Mouse (Mus musculus) G1E (cell line): ENCODE results near the gene Gm45062. TPM values are rescaled to one million over a fixed set of nuclear protein-coding genes. Genes with fewer than 3 reads are reported as not detected.

Experiments used
- ATAC-seq: 2 replicates; pipeline ENCODE4 v1.8.0; 2016; ENCODE audit warnings: mild to moderate bottlenecking; ENCODE audit not compliant: insufficient number of reproducible peaks, poor library complexity, low FRiP score, severe bottlenecking; ENCODE audit errors: extremely low read depth
- DNase-seq: peaks from one replicate; pipeline ENCODE4 v3.0.0; 2012; ENCODE audit warnings: low spot score
- H3K27me3 ChIP-seq: 2 replicates; pipeline ENCODE4 v1.6.1; 2012; ENCODE audit warnings: mild to moderate bottlenecking, low read length, inconsistent platforms; ENCODE audit not compliant: insufficient read depth
- H3K36me3 ChIP-seq: replicated peaks from 2 replicates; pipeline ENCODE3; 2012; ENCODE audit warnings: mild to moderate bottlenecking, inconsistent platforms
- H3K4me1 ChIP-seq: 2 replicates; pipeline ENCODE4 v1.6.1; 2012; ENCODE audit warnings: low read depth, low read length, inconsistent platforms, mixed read lengths; ENCODE audit not compliant: insufficient read depth
- H3K4me3 ChIP-seq: 2 replicates; pipeline ENCODE4 v1.5.1; 2012; ENCODE audit warnings: low read depth, mild to moderate bottlenecking, inconsistent platforms, low read length, moderate library complexity, mixed read lengths
- H3K9me3 ChIP-seq: replicated peaks from 2 replicates; pipeline ENCODE4 v1.6.1; 2012; ENCODE audit warnings: inconsistent platforms
- CTCF ChIP-seq: IDR thresholded peaks from 2 replicates; pipeline ENCODE4 v1.5.1; 2012; ENCODE audit warnings: low read depth, low read length, inconsistent platforms, mixed read lengths
- GATA1 ChIP-seq: IDR thresholded peaks from 2 replicates; pipeline ENCODE4 v1.6.1; 2012; ENCODE audit warnings: borderline replicate concordance, low read length, inconsistent platforms, mixed read lengths
- GATA2 ChIP-seq: IDR thresholded peaks from 2 replicates; pipeline ENCODE4 v1.6.1; 2012; ENCODE audit warnings: low read depth, low read length, inconsistent platforms, borderline replicate concordance
- POLR2AphosphoS5 ChIP-seq: IDR thresholded peaks from 2 replicates; pipeline ENCODE4 v1.6.1; 2012; ENCODE audit warnings: low read depth, low read length, inconsistent platforms; ENCODE audit not compliant: insufficient replicate concordance
- TAL1 ChIP-seq: conservative IDR thresholded peaks from 2 replicates; pipeline ENCODE4 v1.6.1; 2012; ENCODE audit warnings: low read depth, low read length, inconsistent platforms, mixed read lengths
- polyA plus RNA-seq: library from polyadenylated mRNA; stranded (reverse); fragments of >175 nt; gene quantifications from 2 replicates; pipeline ENCODE4 v1.2.3, GENCODE M21; 2012
- total RNA-seq, 2 experiments: library from RNA; stranded (forward) in 1 of 2; stranded (reverse) in 1 of 2; fragments of 200-1000 nt in 1 of 2; fragments of >200 nt in 1 of 2; fragmentation: Nextera tagmentation in 1 of 2; gene quantifications; 2 replicates each; pipeline ENCODE4 v1.2.3; 2014 to 2017

Gm45062 gene
- total RNA-seq (2014; fragmentation: Nextera tagmentation) = 88.3 and 98.3 TPM in 2 replicates
- 41.5 and 57.6 TPM in 2 replicates for total RNA-seq (2017)
- not detected in 2 replicates for polyA plus RNA-seq

DNA sequence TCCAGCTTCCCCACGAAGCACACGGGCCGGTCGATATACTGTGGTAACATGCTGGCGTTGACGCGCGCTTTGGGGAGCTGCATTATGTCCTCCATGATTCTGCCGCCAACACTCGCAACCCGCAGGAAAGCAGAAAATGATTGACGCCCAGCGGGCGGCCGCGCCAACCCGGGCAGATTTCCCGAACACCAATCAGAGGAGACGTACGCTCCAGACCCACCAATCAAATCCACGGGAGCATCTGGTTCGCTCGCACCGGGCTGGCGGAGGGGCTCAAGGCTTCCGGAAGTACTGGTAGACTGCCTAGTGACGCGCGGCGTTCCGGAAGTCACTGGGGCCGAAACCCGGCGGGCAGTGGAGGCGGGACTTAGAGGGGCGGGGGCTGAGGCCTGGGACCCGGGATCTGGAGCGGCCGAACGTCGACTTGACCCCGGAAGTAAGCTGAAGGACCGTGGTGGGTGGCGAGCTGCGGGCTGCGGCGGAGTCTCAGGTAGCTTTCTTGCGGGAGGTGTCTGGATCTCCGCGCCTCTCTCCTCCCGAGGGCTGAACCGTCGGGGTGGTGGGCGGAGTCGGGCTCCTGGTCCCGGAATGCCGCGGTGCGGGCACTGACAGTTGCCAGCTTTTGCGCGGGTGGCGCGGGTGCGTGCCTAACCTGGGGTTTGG lies at the start of gene Gm45062, which contains the start of the genes Rpa3 and Umad1:
Gene Gm45062, plus strand, starts transcription at position 447 of the 663 bp plus-strand sequence.
Gene Rpa3, minus strand, starts transcription at position 170 of the 663 bp plus-strand sequence.
Gene Umad1, plus strand, starts transcription at position 285 of the 663 bp plus-strand sequence.
- H3K36me3 ChIP-seq = peaks cover 15% of the 10 kb centered on the region
- peak; percentile 99 for DNase-seq
- ATAC-seq = peak; percentile 100
- H3K27me3 ChIP-seq = no peaks in the 10 kb centered on the region
- peak within 1 kb of the TSS; percentile 97 for H3K4me3 ChIP-seq
- H3K9me3 ChIP-seq = no peaks in the 10 kb centered on the region
- TF ChIP-seq GATA1 = no peak
- H3K4me1 ChIP-seq = peaks cover 6% of the 10 kb centered on the region

- no peaks in the 10 kb centered on the region for H3K4me1 ChIP-seq
- H3K36me3 ChIP-seq = peaks cover 16% of the 10 kb centered on the region
- no peaks in the 10 kb centered on the region for H3K27me3 ChIP-seq
- no peak for ATAC-seq
- H3K9me3 ChIP-seq = peaks cover 5% of the 10 kb centered on the region; the same call in 1 of the 2 replicates
- no peak for DNase-seq
- TF ChIP-seq GATA2 = no peak
- TF ChIP-seq CTCF = no peak
- no peak for TF ChIP-seq TAL1
- no peak for TF ChIP-seq POLR2AphosphoS5
- TF ChIP-seq GATA1 = no peak
- peak overlapping the region; percentile 81 for H3K4me3 ChIP-seq
Observed at GRCm38 (mm10) chr6:8209866-8210186, 49.4 kb upstream of the Gm45062 start.

DNA sequence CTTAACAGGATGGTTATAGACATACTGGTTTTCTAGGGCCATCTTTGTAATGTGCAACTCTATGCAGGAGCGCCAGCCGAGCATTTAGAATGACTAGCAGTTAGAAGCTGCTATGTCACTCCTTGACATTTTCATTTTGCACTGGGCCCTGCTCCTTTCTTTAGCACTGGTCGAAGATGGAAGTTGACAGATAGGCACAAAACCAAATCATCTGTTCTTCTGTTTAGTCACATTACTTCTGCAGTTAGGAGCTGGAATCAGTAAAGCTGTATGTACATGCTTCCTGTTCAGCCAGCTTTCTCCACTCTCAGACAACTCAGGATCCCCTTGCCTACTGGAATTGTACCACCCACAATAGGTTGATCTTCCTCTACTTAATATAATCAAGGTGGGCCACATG lies 48.6 kb upstream of the Gm45062 start:
- peaks cover 5% of the 10 kb centered on the region; the same call in 1 of the 2 replicates for H3K9me3 ChIP-seq
- ATAC-seq (no peak), DNase-seq (no peak)
- no peak overlapping the region; the same call in 1 of the 2 replicates for H3K4me3 ChIP-seq
- TF ChIP-seq GATA2 (no peak), GATA1 (no peak), POLR2AphosphoS5 (no peak), TAL1 (no peak), CTCF (no peak)
- peaks cover 24% of the 10 kb centered on the region for H3K36me3 ChIP-seq
- no peaks in the 10 kb centered on the region for H3K4me1 ChIP-seq
- no peaks in the 10 kb centered on the region for H3K27me3 ChIP-seq

DNA sequence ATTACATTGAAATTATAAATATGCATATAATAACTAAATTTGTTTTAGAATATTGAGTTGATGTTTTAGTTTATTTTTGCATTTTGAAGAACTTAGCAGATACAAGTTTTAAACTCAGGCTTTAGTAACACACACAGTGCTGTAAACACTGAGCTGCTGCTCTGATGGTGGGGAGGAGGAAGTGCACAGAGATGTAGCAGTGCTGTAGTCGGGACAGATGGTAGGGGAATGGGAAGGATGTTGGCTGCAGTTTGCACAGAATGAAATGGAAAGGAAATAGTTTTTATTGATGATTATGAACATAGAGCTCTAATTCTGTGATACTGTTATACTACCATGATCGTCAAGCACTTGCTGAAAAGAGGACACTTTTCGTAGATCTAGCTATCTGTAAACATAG lies 32.2 kb upstream of the Gm45062 start:
- ATAC-seq (no peak), DNase-seq (no peak)
- TF ChIP-seq POLR2AphosphoS5 = no peak
- peaks cover 45% of the 10 kb centered on the region for H3K36me3 ChIP-seq
- H3K4me1 ChIP-seq = no peaks in the 10 kb centered on the region
- H3K9me3 ChIP-seq = no peaks in the 10 kb centered on the region
- no peak overlapping the region for H3K4me3 ChIP-seq
- H3K27me3 ChIP-seq = no peaks in the 10 kb centered on the region

GRCm38 (mm10) chr6:8228596-8228995 lies 30.7 kb upstream of the Gm45062 start:
- ATAC-seq = no peak
- TF ChIP-seq GATA1 = no peak
- H3K4me1 ChIP-seq = no peaks in the 10 kb centered on the region
- H3K9me3 ChIP-seq = no peaks in the 10 kb centered on the region
- DNase-seq = no peak
- peaks cover 52% of the 10 kb centered on the region for H3K36me3 ChIP-seq
- no peak overlapping the region for H3K4me3 ChIP-seq
- no peaks in the 10 kb centered on the region for H3K27me3 ChIP-seq

DNA sequence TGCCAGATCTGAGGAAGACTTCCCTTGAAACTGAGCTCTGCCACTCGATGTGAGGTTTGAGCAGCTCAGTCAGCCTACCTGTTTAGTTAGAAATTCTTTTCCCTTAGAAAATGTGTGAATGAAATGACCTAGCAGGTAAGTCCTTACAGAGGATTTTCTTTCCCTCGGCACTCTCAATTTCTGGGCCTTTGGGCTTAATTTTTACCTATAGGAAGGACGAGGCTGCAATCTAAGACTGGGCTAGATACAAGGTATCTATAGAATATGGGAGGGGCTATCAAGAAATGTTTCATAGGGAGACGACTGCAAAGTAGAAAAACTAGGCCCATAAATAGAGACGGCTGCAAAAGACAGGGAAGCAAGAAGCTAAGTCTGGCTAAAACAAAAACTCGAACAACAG lies 934 bp upstream of the Gm45062 start:
- H3K9me3 ChIP-seq = no peaks in the 10 kb centered on the region
- H3K4me1 ChIP-seq = peaks cover 6% of the 10 kb centered on the region
- H3K36me3 ChIP-seq = peaks cover 21% of the 10 kb centered on the region
- H3K4me3 ChIP-seq = peak overlapping the region; percentile 97
- no peak for DNase-seq
- TF ChIP-seq GATA2 (no peak), TAL1 (no peak), CTCF (no peak), GATA1 (no peak), POLR2AphosphoS5 (no peak)
- no peaks in the 10 kb centered on the region for H3K27me3 ChIP-seq
- ATAC-seq = no peak

DNA sequence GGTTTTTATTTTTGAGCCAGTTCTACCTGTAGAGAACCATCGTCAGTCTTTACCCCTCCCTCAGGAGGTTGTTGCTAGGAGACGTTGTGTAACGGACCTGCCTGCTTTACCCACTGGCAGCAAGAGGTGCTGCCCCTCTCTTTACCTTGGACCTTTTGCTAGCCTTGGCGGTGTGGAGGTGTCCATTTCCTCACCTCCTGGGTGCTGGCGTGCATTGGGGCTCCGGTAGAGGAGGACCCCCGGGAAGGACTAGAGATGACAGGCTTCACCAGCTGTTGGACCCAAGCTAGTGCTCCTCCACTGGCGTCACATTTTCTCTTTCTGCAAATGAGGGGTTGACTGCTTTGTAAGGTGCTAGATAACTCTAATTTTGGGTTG lies 406 bp downstream of the Gm45062 start:
- Histone ChIP-seq H3K27me3 (no peaks in the 10 kb centered on the region), H3K9me3 (no peaks in the 10 kb centered on the region), H3K4me1 (peaks cover 6% of the 10 kb centered on the region), H3K36me3 (peaks cover 10% of the 10 kb centered on the region), H3K4me3 (peak overlapping the region; percentile 97)
- TF ChIP-seq GATA2 (no peak), TAL1 (no peak), POLR2AphosphoS5 (no peak), GATA1 (no peak), CTCF (no peak)
- no peak for ATAC-seq
- DNase-seq = no peak
